Mouse (Mus musculus): ENCODE results near the gene Tmem141. TPM values are rescaled to one million over a fixed set of nuclear protein-coding genes. Genes with fewer than 3 reads are reported as not detected.

Gene Tmem141
- polyA plus RNA-seq, 1 experiment from 2014 or later: 12.8 TPM

- no peak for DNase-seq (ENCODE audit: low spot score)
- WGBS: 53% methylated on average over 6 of the region's 6 CpGs
- Histone ChIP-seq H3K36me3 (peaks cover 29% of the 10 kb centered on the region), H3K9me3 (replicated peaks) (no peaks in the 10 kb centered on the region), H3K4me3 (no peak overlapping the region), H3K27me3 (ENCODE audit: low read depth, poor library complexity, severe bottlenecking) (peaks cover 58% of the 10 kb centered on the region), H3K4me1 (peaks cover 65% of the 10 kb centered on the region), H3K27ac (replicated peaks) (no peak overlapping the region)
Measured at GRCm38 (mm10) chr2:25580621-25581101, 41.1 kb downstream of the Tmem141 start.

GRCm38 (mm10) chr2:25579737-25580460, 41.9 kb downstream of the Tmem141 start:
- H3K27me3 ChIP-seq (ENCODE audit: low read depth, poor library complexity, severe bottlenecking): peaks cover 62% of the 10 kb centered on the region
- H3K36me3 ChIP-seq: peaks cover 21% of the 10 kb centered on the region
- H3K9me3 ChIP-seq (replicated peaks): no peaks in the 10 kb centered on the region
- H3K4me1 ChIP-seq: peaks cover 73% of the 10 kb centered on the region
- no peak overlapping the region for H3K27ac ChIP-seq (replicated peaks)
- peak; percentile 33 for DNase-seq (ENCODE audit: low spot score)
- peak overlapping the region; percentile 36 for H3K4me3 ChIP-seq
- WGBS: 6% methylated on average over 27 of the region's 27 CpGs

- 6% methylated on average over 77 of the region's 77 CpGs for WGBS
- Histone ChIP-seq H3K27ac (replicated peaks) (0 out of 2 replicates have a peak overlapping the region, but pooled peaks have one; percentile 13), H3K4me1 (peaks cover 76% of the 10 kb centered on the region), H3K36me3 (peaks cover 13% of the 10 kb centered on the region), H3K27me3 (ENCODE audit: low read depth, poor library complexity, severe bottlenecking) (peaks cover 62% of the 10 kb centered on the region), H3K9me3 (replicated peaks) (no peaks in the 10 kb centered on the region), H3K4me3 (peak overlapping the region; percentile 47)
- DNase-seq (ENCODE audit: low spot score): peak; percentile 42
Measured at GRCm38 (mm10) chr2:25578796-25579736, 42.7 kb downstream of the Tmem141 start.

GRCm38 (mm10) chr2:25577951-25578795, 43.6 kb downstream of the Tmem141 start:
- WGBS: 4% methylated on average over 75 of the region's 75 CpGs
- Histone ChIP-seq H3K27me3 (ENCODE audit: low read depth, poor library complexity, severe bottlenecking) (peaks cover 62% of the 10 kb centered on the region), H3K4me3 (peak overlapping the region; percentile 47), H3K36me3 (peaks cover 8% of the 10 kb centered on the region), H3K4me1 (peaks cover 85% of the 10 kb centered on the region), H3K9me3 (replicated peaks) (no peaks in the 10 kb centered on the region), H3K27ac (replicated peaks) (0 out of 2 replicates have a peak overlapping the region, but pooled peaks have one; percentile 13)
- DNase-seq (ENCODE audit: low spot score): peak; percentile 71

GRCm38 (mm10) chr2:25576965-25577891, 44.6 kb downstream of the Tmem141 start:
- WGBS: 15% methylated on average over 92 of the region's 92 CpGs
- DNase-seq (ENCODE audit: low spot score): no peak
- Histone ChIP-seq H3K27ac (replicated peaks) (peak overlapping the region; percentile 13; the same call in 1 of the 2 replicates), H3K4me3 (peak overlapping the region; percentile 47), H3K9me3 (replicated peaks) (no peaks in the 10 kb centered on the region), H3K36me3 (peaks cover 13% of the 10 kb centered on the region), H3K4me1 (peaks cover 84% of the 10 kb centered on the region), H3K27me3 (ENCODE audit: low read depth, poor library complexity, severe bottlenecking) (peaks cover 62% of the 10 kb centered on the region)

GRCm38 (mm10) chr2:25576028-25576850, 45.6 kb downstream of the Tmem141 start:
- Histone ChIP-seq H3K27me3 (ENCODE audit: low read depth, poor library complexity, severe bottlenecking) (peaks cover 60% of the 10 kb centered on the region), H3K27ac (replicated peaks) (no peak overlapping the region), H3K36me3 (peaks cover 22% of the 10 kb centered on the region), H3K4me1 (peaks cover 76% of the 10 kb centered on the region), H3K9me3 (replicated peaks) (no peaks in the 10 kb centered on the region), H3K4me3 (peak overlapping the region; percentile 75)
- 69% methylated on average over 16 of the region's 16 CpGs for WGBS
- no peak for DNase-seq (ENCODE audit: low spot score)

- Histone ChIP-seq H3K4me3 (peak overlapping the region; percentile 75), H3K36me3 (peaks cover 29% of the 10 kb centered on the region), H3K4me1 (peaks cover 70% of the 10 kb centered on the region), H3K27ac (replicated peaks) (peak overlapping the region; percentile 90), H3K27me3 (ENCODE audit: low read depth, poor library complexity, severe bottlenecking) (peaks cover 52% of the 10 kb centered on the region), H3K9me3 (replicated peaks) (no peaks in the 10 kb centered on the region)
- no peak for DNase-seq (ENCODE audit: low spot score)
- WGBS: 15% methylated on average over 21 of the region's 21 CpGs
Measured at GRCm38 (mm10) chr2:25575432-25576027, 46.3 kb downstream of the Tmem141 start.

GRCm38 (mm10) chr2:25574579-25575431, 47.0 kb downstream of the Tmem141 start, which contains the start of the genes Mamdc4 and Phpt1:
TSS of gene Mamdc4 (minus strand) at chr2:25574845.
TSS of gene Phpt1 (minus strand) at chr2:25575224.
- Histone ChIP-seq H3K36me3 (peaks cover 37% of the 10 kb centered on the region), H3K4me3 (peak within 1 kb of the TSS; percentile 75), H3K27ac (replicated peaks) (peak within 1 kb of the TSS; percentile 90), H3K27me3 (ENCODE audit: low read depth, poor library complexity, severe bottlenecking) (peaks cover 45% of the 10 kb centered on the region), H3K4me1 (peaks cover 65% of the 10 kb centered on the region), H3K9me3 (replicated peaks) (no peaks in the 10 kb centered on the region)
- whole genome bisulfite sequencing: under 1% methylated on average over 45 of the region's 45 CpGs
- DNase-seq (ENCODE audit: low spot score): peak; percentile 97

- H3K9me3 ChIP-seq (replicated peaks): no peaks in the 10 kb centered on the region
- H3K36me3 ChIP-seq: peaks cover 43% of the 10 kb centered on the region
- H3K27me3 ChIP-seq (ENCODE audit: low read depth, poor library complexity, severe bottlenecking): peaks cover 39% of the 10 kb centered on the region
- WGBS: 21% methylated on average over 11 of the region's 11 CpGs
- peaks cover 58% of the 10 kb centered on the region for H3K4me1 ChIP-seq
- DNase-seq (ENCODE audit: low spot score): no peak
- H3K27ac ChIP-seq (replicated peaks): peak overlapping the region; percentile 90
- H3K4me3 ChIP-seq: peak overlapping the region; percentile 75
Measured at GRCm38 (mm10) chr2:25574136-25574535, 47.7 kb downstream of the Tmem141 start.

Measured in midbrain, embryonic 10.5 days (tissue).